In the genomic region with DNA sequence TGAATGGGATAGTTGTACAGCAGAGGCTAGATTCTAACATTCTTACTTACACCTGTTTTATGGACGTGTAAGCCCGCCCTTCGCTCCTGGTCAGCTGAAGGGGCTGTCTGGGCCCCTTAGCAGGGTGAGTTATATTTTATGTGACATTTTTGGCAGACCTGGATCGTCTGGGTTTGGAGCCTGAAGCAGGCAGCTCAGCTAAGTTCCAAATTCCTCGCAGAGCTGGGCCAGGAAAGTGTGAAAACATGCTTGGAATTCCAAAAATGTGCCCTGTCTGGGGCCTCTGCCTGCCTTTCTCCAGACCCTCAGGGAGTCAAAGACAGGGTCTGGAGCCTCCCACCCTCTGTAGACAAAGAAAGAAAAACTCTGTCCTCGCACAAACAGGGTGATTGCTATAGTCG, we compare ENCODE assay signal across 9 mouse cellular contexts. TPM values are rescaled to one million over a fixed set of nuclear protein-coding genes. Genes with fewer than 3 reads are reported as not detected.
DNase-seq lines count a peak whose midpoint lies in the region; ATAC-seq lines count a peak whose summit lies in the region.
"Had no signal": no experiment of that assay in that cellular context is flagged by ENCODE, and none has a peak within 500 bp of the region (broad histone marks: within the 10 kb centered on the region; RNA-seq: fewer than 3 reads in every experiment).

No protein-coding gene starts in this region.

- H3K27me3 ChIP-seq in forebrain, embryonic 11.5 days (ENCODE audit: control insufficient read depth, insufficient read depth, low read length) = no peaks in the 10 kb centered on the region
- 0 out of 2 replicates have a peak, but pooled peaks cover 3% of the 10 kb centered on the region for H3K27me3 ChIP-seq in forebrain, embryonic 13.5 days
- no peaks in the 10 kb centered on the region for H3K27me3 ChIP-seq in intestine, embryonic 14.5 days (replicated peaks; ENCODE audit: control insufficient read depth, insufficient read depth, low read length)

- H3K4me1 ChIP-seq in forebrain, embryonic 11.5 days (replicated peaks; ENCODE audit: control insufficient read depth, insufficient read depth, low read length) = peaks cover 12% of the 10 kb centered on the region
- H3K4me1 ChIP-seq in forebrain, embryonic 13.5 days = peaks cover 11% of the 10 kb centered on the region
- H3K4me1 ChIP-seq in intestine, embryonic 14.5 days (replicated peaks; ENCODE audit: control insufficient read depth, insufficient read depth, low read length) = peaks cover 13% of the 10 kb centered on the region

- H3K4me3 ChIP-seq in forebrain, embryonic 11.5 days (ENCODE audit: low read depth, low read length) = no peak overlapping the region
- no peak overlapping the region for H3K4me3 ChIP-seq in forebrain, embryonic 13.5 days
- H3K4me3 ChIP-seq in intestine, embryonic 14.5 days (ENCODE audit: low read depth, low read length) = no peak overlapping the region

- H3K4me2 ChIP-seq in forebrain, embryonic 11.5 days (ENCODE audit: low read depth, low read length, severe bottlenecking) = no peak overlapping the region
- H3K4me2 ChIP-seq in forebrain, embryonic 13.5 days = no peak overlapping the region
- H3K4me2 ChIP-seq in intestine, embryonic 14.5 days (ENCODE audit: low read length) = no peak overlapping the region

- H3K27ac ChIP-seq in forebrain, embryonic 11.5 days (ENCODE audit: low read depth, low read length) = 0 out of 2 replicates have a peak overlapping the region, but pooled peaks have one; percentile 31
- H3K27ac ChIP-seq in forebrain, embryonic 13.5 days = no peak overlapping the region
- no peak overlapping the region; the same call in 1 of the 2 replicates for H3K27ac ChIP-seq in intestine, embryonic 14.5 days (ENCODE audit: low read depth)

- H3K9me3 ChIP-seq in forebrain, embryonic 11.5 days (ENCODE audit: control insufficient read depth, low read length) = no peaks in the 10 kb centered on the region; the same call in 1 of the 2 replicates
- H3K9me3 ChIP-seq in forebrain, embryonic 13.5 days (replicated peaks) = 0 out of 2 replicates have a peak, but pooled peaks cover 2% of the 10 kb centered on the region
- 0 out of 2 replicates have a peak, but pooled peaks cover 2% of the 10 kb centered on the region for H3K9me3 ChIP-seq in intestine, embryonic 14.5 days (ENCODE audit: control insufficient read depth, low read length)

- ATAC-seq in forebrain, embryonic 11.5 days (replicated peaks; ENCODE audit: low FRiP score) = peak; percentile 82
- ATAC-seq in forebrain, embryonic 13.5 days = no peak
- ATAC-seq in intestine, embryonic 14.5 days (replicated peaks; ENCODE audit: low FRiP score, low TSS enrichment, low read depth) = peak; percentile 86
- ATAC-seq in CD4-positive, CD25-positive, alpha-beta regulatory T cell, adult 4 months = no peak

- peak overlapping the region; percentile 27; the same call in 1 of the 2 replicates for H3K9ac ChIP-seq in forebrain, embryonic 11.5 days (ENCODE audit: low read length)
- H3K9ac ChIP-seq in forebrain, embryonic 13.5 days = no peak overlapping the region
- no peak overlapping the region for H3K9ac ChIP-seq in intestine, embryonic 14.5 days (ENCODE audit: low read length)

- DNase-seq in forebrain, embryonic 11.5 days (ENCODE audit: low spot score) = peak; percentile 62
- DNase-seq in ZHBTc4 (ENCODE audit: low read depth, low spot score) = peak; percentile 96
- peak; percentile 61 for DNase-seq in intestine, embryonic 14.5 days (ENCODE audit: low spot score)
- peak; percentile 45 for DNase-seq in lung, postnatal 10 days
- DNase-seq in thymus, postnatal 4 days = no peak
- no peak for DNase-seq in cerebellum, postnatal 25 days
- DNase-seq: right cerebral cortex, postnatal 25 days had no signal

- no peaks in the 10 kb centered on the region for H3K36me3 ChIP-seq in forebrain, embryonic 11.5 days (ENCODE audit: control insufficient read depth, insufficient read depth, low read length)
- no peaks in the 10 kb centered on the region for H3K36me3 ChIP-seq in forebrain, embryonic 13.5 days (ENCODE audit: poor library complexity, severe bottlenecking)
- H3K36me3 ChIP-seq in intestine, embryonic 14.5 days (ENCODE audit: control insufficient read depth, insufficient read depth, low read length) = no peaks in the 10 kb centered on the region

- WGBS in forebrain, embryonic 11.5 days = 11% methylated on average over 7 of the region's 7 CpGs
- WGBS in forebrain, embryonic 13.5 days = 13% methylated on average over 7 of the region's 7 CpGs
- WGBS in intestine, embryonic 14.5 days = 5% methylated on average over 7 of the region's 7 CpGs

RNA-seq across cellular contexts. Expression of a gene that starts 51.1 kb away (rescaled TPM):
- 14.9 and 17.3 TPM in 2 replicates for polyA plus RNA-seq in forebrain, embryonic 11.5 days (2014; fragmentation: Nextera tagmentation; extraction: Ambion mirVana)
- 5.2 and 5.4 TPM in 2 replicates for polyA plus RNA-seq in forebrain, embryonic 13.5 days (2015; fragmentation: Nextera tagmentation; extraction: Ambion mirVana)
- 8.3 and 8.5 TPM in 2 replicates for polyA plus RNA-seq in intestine, embryonic 14.5 days (2014; fragmentation: Nextera tagmentation; extraction: Ambion mirVana)
- polyA plus RNA-seq in CD4-positive, CD25-positive, alpha-beta regulatory T cell, adult 4 months (2017; shearing (Covaris generic)) = 1 to 10 TPM; 4.3 to 4.7 TPM

Comparison
In these comparisons a context has a peak if more than half of its experiments do, and no peak if none do; other contexts are left out.
1. ATAC-seq: peak in forebrain, embryonic 11.5 days (single experiment) and intestine, embryonic 14.5 days (single experiment); none in forebrain, embryonic 13.5 days (single experiment) and CD4-positive, CD25-positive, alpha-beta regulatory T cell, adult 4 months (single experiment).
2. DNase-seq: peak in forebrain, embryonic 11.5 days (single experiment), ZHBTc4 (single experiment), intestine, embryonic 14.5 days (single experiment) and lung, postnatal 10 days (single experiment); none in thymus, postnatal 4 days (single experiment) and cerebellum, postnatal 25 days (0 of 2).